Mouse (Mus musculus) kidney, adult 11 months (tissue): ENCODE results near the gene Syde2.

ENCODE experiments used
- DNase-seq: peaks from one replicate; pipeline ENCODE4 v3.0.0; 2022

The Syde2 gene

DNA sequence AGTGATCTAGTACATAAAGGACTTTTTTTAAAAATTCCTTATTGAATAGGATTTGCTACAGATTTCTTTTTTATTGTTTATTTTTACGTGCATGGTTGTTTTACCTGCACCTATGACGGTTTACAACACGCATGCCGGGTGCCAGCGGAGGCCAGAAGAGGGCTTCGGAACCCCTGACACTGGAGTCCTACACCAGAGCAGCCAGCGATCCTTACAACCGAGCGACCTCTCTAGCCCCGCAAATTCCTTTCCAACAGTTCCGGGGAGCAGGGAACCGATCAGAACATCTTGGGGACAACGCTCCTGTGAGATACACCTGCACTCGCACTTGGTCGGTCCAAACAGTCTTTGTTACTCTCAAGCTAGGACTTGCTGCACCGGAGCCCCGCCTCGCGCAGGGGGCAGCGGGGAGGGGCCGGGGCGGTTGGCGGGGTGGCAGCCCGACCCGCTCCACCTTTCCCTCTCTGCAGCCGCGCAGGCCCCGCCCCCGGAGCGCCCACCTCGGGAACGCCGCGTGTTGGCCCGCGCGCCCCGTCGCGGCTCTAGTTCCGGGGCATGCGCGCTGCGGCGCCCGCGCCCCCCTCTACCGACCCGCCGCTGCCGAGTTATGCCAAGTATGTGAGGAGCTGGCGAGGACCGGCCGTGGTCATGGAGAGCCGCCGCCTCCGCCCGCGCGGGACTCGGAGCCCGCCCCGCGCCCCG lies at the start of gene Syde2:
Syde2 (plus strand) TSS at position 603 of the 702 bp plus-strand sequence.
- peak; percentile 95 for DNase-seq

DNA sequence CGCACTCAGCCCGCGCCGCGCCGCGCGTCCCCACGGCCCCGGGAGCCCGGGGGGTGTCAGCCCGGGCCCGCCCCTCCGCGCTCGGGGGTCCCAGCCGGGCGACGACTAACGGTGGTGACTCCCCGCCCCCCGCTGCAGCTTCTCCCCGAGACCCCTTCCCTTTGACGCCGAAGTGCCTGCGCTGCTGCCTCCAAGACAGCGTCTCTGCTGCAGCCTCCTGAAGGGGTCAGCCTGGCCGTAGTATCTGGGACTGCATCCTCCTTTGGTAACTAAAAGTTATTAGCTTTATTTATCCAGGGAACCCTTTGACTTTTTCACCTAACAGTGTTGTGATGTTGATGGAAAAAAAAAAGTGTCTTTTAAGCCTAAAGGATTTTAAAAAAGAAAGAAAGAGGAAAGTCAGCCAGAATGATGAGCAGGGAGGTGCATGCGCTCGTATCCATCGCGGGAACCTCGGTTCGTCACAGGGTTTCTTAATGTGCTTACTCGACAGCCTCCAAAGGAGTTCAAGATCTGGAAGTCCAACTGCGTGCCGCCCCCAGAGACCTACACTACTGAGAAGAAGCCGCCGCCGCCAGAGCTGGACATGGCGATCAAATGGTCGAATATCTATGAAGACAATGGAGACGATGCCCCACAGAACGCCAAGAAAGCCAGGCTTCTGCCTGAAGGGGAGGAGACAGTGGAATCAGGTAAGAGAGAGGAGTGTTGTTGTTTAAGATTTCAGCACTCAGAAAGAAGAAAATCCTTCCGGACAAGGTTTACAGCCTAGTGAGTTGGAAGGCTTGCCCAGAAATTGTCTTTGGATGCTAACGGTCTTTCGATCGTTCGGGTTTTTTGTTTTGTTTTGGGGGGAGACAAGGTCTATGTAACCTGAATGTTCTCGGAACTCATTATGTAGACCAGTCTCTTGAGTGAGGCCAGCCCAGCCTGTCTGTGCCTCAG lies 49.0 kb upstream of the Syde2 start:
- DNase-seq, result peak; percentile 17

DNA sequence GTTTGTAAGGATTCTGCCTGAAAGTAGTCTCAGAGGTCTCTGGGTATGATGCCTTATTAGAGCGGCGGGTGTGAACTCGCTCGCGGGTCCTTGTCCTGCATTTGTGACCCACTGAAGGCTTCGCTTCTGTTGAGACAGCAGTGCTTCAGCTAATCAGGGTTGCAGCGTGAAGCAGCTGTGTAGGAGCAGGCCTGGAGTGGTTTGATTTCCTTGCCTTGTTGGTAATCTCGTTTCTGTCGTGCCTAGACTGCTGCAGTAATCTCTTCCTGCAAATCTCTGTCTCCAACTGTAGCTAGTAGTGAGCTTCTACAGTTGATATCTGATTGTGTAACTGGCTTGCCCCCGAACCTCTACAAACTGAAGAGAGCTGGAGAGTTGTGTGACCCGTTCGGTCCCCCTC lies 48.3 kb upstream of the Syde2 start:
- no peak for DNase-seq

DNA sequence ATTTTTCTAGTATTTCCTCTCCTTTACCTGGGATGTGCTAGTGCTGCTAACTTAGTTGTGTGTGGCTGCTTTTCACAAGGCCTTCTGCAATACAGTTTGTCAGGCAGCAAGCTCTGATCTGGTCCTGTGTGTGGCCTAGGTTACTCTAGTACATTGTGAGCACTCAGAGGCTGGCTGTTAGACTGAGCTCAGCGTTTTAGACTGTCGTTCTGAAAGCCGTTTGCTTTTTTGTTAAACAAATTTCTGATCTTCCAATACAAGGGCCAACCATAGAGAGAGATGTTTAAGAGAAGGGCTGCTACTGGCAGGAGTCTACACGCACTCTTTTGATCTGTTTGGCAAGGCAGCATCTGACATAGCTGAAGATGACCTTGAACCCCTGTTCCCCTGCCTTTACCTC lies 47.7 kb upstream of the Syde2 start:
- DNase-seq, result no peak

DNA sequence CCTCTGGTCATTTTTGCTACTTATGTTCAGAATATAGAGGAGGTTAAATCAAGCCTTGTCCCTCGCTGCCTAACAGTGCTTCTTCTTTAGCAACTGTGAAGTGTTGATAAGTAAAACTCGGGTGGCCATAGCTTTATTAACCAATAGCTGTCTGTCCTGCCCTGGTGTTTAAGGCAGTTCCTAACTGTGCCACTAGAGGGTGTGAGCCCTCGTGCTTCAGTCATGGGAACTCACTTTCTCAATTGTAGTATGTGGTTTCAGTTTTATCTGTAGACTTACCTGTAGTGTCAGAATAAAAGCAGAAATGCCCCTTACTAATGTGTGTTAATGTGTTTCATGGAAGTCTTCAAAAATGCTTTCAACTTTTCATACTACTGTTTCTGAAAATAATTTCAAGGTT lies 45.7 kb upstream of the Syde2 start:
- DNase-seq, result peak; percentile 62

DNA sequence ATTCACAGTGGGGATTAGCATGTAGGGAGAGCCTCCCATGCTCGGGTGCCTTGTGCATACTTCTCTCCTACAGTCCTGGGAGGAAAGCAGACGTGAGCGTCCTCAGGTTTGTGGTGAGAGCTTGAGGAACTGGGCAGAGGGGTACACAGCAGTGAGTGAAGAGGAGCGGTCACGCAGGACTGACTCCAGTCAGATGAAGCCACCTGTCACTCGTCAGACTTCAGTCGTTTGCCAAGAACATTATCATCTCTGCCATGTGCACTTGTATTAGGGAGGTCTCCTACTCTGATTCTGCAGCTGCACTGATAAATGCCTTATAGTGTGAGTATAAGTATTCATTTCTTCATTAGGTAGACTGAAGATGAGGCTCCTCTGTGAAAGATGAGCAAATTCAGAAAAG lies 43.3 kb upstream of the Syde2 start:
- no peak for DNase-seq

DNA sequence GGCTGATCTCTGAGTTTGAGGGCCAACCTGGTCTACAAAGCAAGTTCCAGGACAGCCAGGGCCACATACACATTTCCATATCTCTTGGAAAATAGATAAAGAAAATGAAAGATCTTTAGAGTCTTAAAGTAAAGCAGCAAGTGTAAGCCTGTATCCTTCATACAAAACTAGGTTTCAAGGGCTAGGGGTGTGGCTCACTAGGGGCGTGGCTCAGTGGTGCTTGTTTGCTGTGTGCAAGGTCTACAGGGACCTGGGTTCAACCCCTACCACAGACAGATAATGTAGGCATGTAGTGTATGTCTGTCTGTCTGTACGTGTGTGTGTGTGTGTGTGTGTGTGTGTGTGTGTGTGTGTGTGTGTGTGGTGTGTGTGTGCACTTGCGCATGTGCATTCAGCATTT lies 41.8 kb upstream of the Syde2 start:
- DNase-seq, result no peak

DNA sequence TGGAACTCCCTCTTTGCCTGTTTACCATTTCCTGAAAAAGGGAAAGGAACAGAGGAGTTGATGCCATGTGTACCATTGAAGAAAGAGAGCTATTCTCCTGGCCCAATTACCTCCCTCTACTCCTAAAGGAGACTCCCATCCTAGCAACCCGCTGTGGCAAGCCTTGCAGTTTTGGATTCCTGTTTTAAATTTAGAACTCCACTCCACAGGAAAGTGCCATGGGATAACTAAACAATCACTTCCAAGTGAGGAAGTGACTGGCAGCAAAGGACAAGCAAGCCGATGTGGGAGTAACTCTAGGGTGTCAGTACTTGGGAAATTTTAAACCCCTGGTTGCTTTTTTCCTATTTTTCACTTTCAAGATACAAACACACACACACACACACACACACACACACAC lies 41.0 kb upstream of the Syde2 start:
- DNase-seq, result no peak

DNA sequence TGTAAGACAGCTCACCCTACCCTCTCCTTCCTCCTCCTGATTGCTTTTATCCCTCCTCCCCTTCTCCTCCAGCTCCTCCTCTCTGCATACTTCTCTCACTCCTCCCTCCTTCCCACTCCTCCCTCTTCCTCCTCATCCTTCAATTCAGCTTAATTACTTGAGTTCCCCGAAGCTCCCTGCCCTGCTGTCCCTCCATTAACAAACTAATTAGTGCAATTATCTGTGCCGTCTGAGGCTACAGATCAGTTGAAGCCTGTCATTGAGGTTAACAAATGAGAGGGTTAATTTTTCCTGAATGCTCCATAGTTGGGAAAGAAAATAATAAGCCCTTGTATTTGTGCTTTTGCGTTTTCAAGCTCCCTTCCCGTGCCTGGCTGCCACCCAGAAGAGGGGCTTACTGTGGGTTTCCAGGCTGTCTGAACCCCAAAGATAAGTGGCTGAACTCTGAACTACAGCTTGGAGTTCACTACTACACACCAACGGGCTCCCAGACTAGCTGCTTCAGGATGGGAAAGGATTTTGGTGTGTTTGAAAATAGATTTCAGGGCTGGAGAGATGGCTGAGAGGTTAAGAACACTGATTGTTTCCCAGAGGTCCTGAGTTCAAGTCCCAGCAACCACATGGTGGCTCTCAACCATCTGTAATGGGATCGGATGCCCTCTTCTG lies 40.0 kb upstream of the Syde2 start:
- no peak for DNase-seq

DNA sequence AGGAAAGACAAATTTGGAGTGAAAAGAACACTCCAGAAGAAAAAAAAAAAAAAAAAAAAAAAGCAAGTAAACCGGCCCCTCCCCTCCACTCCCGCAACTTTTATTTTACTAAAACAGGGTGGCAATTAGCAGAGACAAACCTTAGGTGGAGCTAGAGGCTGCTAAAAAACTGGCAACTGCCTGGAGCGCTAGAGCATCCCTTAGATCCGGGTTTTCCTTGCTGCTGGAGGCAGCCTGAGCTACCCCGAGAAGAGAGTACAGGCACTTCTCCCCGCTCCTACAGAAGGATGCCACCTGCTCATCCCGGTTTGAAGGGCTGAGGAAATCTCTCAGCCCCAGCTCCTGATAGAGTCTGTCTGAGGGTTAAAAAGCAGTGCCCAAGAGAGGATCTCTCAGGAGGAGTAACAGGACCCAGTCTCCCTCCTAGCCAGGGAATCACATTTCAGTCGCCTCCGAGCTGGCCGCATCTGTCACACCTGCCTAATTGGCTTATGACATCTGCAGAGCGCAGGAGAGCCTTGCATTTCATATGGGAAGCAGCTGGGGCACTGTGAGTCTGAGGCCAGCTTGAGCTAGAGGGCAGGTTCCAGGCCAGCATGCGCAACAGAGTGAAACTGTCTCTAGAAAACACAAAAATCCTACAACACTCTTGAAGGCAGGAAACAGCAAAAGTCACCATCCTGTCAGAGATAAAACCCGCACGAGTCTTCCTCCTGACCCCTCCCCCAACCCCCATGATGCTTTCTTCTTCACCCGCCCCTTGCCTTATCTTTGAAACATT lies 37.4 kb upstream of the Syde2 start:
- DNase-seq, result peak; percentile 45

DNA sequence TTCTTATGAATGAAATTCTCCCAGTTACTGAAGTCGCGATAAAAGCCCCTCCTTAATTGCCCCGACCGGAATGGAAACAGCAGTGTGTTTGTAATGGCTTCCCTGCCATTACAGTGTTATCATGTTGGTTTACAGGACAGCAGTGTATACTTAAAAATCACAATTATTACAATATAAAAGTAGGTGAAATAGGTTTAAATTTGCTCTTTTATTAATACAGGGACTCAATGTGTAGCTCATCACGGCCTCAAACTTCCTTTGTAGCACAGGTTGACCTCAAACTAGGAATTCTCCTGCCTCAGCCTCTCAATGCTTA lies 36.9 kb upstream of the Syde2 start:
- no peak for DNase-seq

DNA sequence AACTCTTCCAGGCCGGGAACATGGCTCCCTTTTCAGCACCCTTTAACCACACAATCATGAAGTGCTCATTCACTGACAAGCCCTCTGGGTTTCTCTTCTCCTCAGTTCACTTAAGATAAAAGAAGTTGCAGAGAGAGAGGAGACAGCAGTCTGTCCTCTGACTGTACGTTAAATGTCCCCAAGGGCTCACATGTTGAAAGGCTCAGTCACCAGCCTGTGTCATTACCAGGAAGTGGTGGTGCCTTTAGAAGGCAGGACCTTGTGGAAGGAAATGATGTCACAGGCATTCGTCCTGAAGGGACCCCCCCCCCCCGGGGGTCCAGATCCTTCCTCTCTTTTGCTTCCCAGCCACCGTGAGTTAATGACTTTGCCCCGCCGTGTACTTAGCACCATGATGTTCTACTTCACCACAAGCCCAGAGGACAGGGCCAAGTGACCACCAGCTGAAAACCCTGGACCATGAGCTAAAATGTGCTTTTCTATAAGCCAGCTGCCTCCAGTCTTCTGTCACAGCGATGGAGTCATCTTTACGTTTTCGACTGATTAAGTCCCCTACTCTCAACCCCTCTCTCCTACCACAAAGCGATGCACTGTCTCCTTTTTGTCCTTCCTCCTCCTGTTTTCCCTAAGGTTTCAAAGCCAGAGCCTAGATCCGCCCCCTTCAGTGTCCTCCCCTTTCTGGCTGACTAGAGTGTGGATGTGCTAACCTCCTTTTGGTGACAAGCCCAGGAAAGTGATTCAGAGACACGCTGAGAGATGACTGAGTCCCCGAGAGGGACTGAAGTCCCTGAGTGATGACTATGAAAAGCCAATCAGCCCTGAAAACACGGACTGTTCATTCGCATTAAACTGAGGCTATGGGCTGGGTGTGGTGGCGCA lies 36.1 kb upstream of the Syde2 start:
- no peak for DNase-seq

DNA sequence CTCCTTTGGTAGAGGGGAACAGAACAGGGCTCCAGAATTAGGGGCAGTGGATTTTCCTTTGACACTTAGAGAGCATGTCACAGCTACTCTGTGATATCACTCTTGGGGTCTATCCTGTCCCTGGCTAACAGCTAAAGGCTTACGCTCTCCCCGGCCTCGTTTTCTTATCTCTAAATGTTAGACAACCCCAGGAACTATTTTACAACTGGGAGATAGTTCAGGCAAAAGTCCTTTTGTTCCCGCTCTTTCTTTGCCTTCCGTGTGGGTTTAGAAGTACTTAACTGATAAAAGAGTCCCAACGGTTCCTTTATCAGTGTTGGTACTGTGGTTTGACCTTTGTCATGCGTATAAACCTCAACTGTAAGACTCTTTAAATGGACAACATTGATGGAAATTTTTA lies 34.7 kb upstream of the Syde2 start:
- DNase-seq, result no peak

DNA sequence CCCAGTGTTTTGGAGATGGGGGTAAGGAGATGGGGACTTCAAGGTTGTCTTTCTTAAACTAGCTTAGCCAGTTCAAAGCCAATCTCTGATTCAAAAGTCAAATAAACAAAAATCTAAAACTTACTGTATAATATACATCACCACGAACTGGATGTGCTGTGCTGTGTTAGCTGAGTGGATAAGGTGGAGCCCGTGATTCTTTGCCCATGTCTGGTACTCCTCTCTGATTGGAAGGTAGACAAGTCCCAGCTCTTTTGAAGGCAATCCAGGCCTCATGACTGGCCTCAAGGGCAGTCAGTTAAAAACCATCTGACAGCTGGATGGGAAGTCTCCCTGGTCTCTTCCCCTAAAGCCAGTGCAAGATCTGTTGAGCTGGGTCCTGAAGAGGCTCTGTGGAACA lies 34.3 kb upstream of the Syde2 start:
- DNase-seq, result no peak

DNA sequence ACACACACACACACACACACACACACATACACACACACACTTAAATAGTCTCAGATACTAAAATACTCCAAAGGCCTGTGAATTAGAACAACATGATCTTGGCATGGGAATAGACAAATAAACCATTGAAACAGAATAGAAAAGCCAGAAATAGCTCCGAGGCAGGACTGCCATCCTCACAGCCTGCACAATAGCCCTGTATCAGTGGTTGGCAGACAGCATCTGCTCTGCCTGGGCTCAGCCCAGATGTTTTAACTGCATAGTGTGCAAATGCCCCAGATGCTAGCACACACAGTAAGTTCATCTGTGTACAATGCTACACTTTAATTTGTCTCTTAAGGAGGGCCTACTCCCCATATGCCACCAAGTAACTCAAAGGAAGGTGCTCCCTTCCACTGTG lies 27.8 kb upstream of the Syde2 start:
- no peak for DNase-seq

DNA sequence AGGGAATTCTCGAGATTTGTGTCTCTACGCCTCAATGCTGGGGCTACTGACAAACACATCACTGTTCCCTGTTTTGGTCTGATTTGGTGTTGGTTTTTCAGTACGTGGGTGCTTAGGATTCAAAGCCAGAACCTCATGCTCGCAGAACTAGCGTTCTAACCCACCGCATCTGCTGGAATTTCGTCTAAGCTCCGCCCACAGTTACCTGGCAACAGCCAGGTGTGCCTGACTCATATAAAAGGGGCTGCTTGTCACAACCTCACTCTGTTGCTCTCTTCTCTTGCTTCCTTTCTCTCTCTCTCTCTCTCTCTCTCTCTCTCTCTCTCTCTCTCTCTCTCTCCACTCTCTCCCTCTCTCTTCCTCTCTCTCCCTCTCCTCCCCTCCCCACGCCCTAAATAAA lies 25.3 kb upstream of the Syde2 start:
- peak; percentile 30 for DNase-seq

DNA sequence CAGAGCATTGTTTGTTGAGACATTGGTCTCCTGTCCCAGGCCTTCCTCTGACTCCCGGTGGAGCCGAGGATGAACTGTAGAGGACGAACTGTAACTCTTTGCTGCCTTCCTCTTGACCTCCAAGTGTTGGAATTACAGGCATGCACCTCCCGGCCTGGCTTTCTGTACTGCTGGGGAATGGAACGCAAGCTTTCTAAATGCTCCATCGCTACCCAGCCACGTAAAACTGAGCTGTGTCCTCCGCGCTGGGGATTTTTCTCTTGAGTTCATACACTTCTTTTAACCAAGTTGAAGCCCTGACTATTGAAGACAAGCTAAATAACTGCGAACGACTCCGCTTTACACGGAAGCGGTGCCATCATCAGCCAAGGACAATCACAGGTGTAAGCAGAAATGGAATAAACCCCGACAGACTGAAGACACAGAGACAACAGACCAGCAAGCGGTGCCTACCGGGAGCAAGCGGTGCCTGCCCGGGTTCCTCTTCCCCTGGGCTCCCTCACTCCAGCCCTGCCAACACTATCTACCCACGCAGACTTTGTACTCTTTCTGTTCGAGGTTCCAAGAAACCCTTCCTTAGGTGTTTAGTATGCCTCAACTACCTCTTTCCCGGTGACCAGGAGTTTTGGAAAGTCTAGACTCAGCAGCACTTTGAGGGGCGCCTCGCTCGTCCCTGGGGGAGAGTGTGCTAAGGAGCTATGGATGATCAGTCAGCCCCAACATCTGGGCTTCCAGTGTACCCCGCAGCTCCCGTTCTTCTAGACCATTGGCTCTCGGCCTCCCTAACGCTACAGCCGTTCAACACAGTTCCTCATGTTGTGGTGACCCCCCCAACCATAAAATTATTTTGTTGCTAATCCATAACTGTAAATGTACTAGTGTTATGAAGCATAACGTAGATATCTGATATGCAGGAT lies 24.3 kb upstream of the Syde2 start:
- peak; percentile 68 for DNase-seq

DNA sequence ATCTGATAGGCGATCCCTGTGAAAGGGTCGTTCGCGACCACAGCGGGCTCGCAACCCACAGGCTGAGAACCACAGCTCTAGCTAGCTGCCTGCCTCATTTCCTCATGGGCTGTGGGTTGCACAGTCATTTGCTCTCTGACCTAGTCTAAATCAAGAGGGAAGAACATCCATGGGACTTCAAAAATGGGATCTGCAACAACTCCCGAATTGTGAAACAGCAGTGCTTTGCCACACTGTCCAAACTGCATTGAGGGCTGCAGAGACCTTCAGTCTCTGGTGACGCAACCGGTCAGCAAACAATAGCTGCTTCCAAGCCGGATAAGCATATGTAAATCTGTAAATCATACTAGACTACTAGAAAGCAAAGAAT lies 23.7 kb upstream of the Syde2 start:
- no peak for DNase-seq

DNA sequence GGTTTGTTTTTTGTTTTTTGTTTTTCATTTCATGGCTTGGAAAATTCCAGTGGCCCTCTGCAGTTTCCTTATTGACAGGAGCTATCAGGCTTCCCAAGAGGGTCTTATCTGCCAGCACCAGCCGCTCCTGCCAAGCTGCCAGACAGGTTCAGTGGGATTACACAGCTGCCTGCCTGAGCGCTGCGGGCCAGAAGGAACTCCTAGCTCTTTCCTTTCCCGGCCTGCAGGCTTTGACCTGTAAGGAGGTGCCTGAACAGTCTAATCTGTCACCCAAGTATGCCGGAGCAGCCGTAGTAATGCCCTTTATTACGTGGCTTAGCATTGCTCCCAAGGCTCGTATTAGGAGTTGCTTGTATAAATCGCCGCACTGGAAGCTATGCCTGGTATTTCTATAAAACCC lies 23.2 kb upstream of the Syde2 start:
- DNase-seq, result peak; percentile 71

DNA sequence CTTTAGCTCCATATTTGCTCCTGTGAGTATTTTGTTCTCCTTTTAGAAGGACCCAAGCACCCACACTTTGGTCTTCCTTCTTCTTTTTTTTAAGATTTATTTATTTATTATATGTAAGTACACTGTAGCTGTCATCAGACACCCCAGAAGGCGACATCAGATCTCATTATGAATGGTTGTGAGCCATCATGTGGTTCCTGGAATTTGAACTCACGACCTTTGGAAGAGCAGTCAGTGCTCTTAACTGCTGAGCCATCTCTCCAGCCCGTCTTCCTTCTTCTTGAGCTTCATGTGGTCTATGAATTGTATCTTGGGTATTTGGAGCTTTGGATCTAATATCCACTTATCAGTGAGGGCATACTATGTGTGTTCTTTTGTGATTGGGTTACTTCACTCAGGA lies 22.1 kb upstream of the Syde2 start:
- peak; percentile 19 for DNase-seq

DNA sequence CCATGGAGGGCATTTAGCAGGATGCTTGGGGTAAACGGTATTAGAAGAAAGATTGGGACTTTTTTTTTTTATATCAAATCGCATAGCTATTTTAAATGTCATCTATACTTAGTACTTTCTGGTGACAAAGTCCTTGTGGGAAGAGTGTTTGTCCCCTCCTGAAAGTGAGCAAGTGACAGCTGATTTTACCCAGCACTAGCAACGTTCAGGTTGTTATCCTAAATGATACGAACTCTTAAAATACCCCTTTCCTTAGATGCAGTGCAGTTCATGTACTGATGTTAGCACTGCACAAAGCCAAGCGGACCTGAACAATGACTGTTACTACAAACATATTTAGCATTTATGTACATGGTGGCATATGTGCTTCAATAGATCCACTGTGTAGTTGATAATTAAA lies 20.9 kb upstream of the Syde2 start:
- no peak for DNase-seq
